Mouse (Mus musculus): ENCODE data around the gene Col4a1.

Col4a1 gene

GRCm38 (mm10) chr8:11304027-11304601 lies 8.5 kb downstream of the Col4a1 start:
- in situ Hi-C loops (cut with MboI; ENCODE audit: low sequenced_read_pairs), result no loop called here

- in situ Hi-C loops (cut with MboI; ENCODE audit: low sequenced_read_pairs), result no loop called here
These were observed 12.2 kb downstream of the Col4a1 start for GRCm38 (mm10) chr8:11300436-11300835.

- in situ Hi-C loops (cut with MboI; ENCODE audit: low sequenced_read_pairs), result no loop called here
These were observed 13.4 kb downstream of the Col4a1 start for GRCm38 (mm10) chr8:11299317-11299602.

GRCm38 (mm10) chr8:11298531-11299316 lies 13.9 kb downstream of the Col4a1 start:
- in situ Hi-C loops (cut with MboI; ENCODE audit: low sequenced_read_pairs), result no loop called here

GRCm38 (mm10) chr8:11297141-11297838 lies 15.3 kb downstream of the Col4a1 start:
- in situ Hi-C loops (cut with MboI; ENCODE audit: low sequenced_read_pairs), result no loop called here

GRCm38 (mm10) chr8:11296282-11296943 lies 16.2 kb downstream of the Col4a1 start:
- in situ Hi-C loops (cut with MboI; ENCODE audit: low sequenced_read_pairs), result no loop called here

GRCm38 (mm10) chr8:11292611-11293010 lies 20.0 kb downstream of the Col4a1 start:
- in situ Hi-C loops (cut with MboI; ENCODE audit: low sequenced_read_pairs), result no loop called here

- in situ Hi-C loops (cut with MboI; ENCODE audit: low sequenced_read_pairs), result no loop called here
These were observed 22.1 kb downstream of the Col4a1 start for GRCm38 (mm10) chr8:11290533-11290932.

GRCm38 (mm10) chr8:11288286-11288685 lies 24.3 kb downstream of the Col4a1 start:
- in situ Hi-C loops (cut with MboI; ENCODE audit: low sequenced_read_pairs), result no loop called here

- in situ Hi-C loops (cut with MboI; ENCODE audit: low sequenced_read_pairs), result no loop called here
These were observed 25.5 kb downstream of the Col4a1 start for GRCm38 (mm10) chr8:11287139-11287538.

- in situ Hi-C loops (cut with MboI; ENCODE audit: low sequenced_read_pairs), result no loop called here
These were observed 27.2 kb downstream of the Col4a1 start for GRCm38 (mm10) chr8:11285437-11285836.

GRCm38 (mm10) chr8:11283217-11283616 lies 29.4 kb downstream of the Col4a1 start:
- in situ Hi-C loops (cut with MboI; ENCODE audit: low sequenced_read_pairs), result no loop called here

- in situ Hi-C loops (cut with MboI; ENCODE audit: low sequenced_read_pairs), result no loop called here
These were observed 29.9 kb downstream of the Col4a1 start for GRCm38 (mm10) chr8:11282696-11283095.

GRCm38 (mm10) chr8:11282139-11282538 lies 30.5 kb downstream of the Col4a1 start:
- in situ Hi-C loops (cut with MboI; ENCODE audit: low sequenced_read_pairs), result no loop called here

- in situ Hi-C loops (cut with MboI; ENCODE audit: low sequenced_read_pairs), result no loop called here
These were observed 31.8 kb downstream of the Col4a1 start for GRCm38 (mm10) chr8:11280721-11281268.

- in situ Hi-C loops (cut with MboI; ENCODE audit: low sequenced_read_pairs), result no loop called here
These were observed 33.3 kb downstream of the Col4a1 start for GRCm38 (mm10) chr8:11279296-11279826.

- in situ Hi-C loops (cut with MboI; ENCODE audit: low sequenced_read_pairs), result no loop called here
These were observed 34.5 kb downstream of the Col4a1 start for GRCm38 (mm10) chr8:11278101-11278611.

GRCm38 (mm10) chr8:11277602-11278051 lies 35.0 kb downstream of the Col4a1 start:
- in situ Hi-C loops (cut with MboI; ENCODE audit: low sequenced_read_pairs), result no loop called here

- in situ Hi-C loops (cut with MboI; ENCODE audit: low sequenced_read_pairs), result no loop called here
These were observed 36.3 kb downstream of the Col4a1 start for GRCm38 (mm10) chr8:11276286-11276685.

- in situ Hi-C loops (cut with MboI; ENCODE audit: low sequenced_read_pairs), result no loop called here
These were observed 38.2 kb downstream of the Col4a1 start for GRCm38 (mm10) chr8:11274415-11274814.

Data from CH12F3 (cell line).